Mouse (Mus musculus) myocyte (in vitro differentiated cells): Measurements from ENCODE around the gene Gm5737. TPM values are rescaled to one million over a fixed set of nuclear protein-coding genes. Genes with fewer than 3 reads are reported as not detected.
A peak's percentile ranks its signal among the peaks of the same experiment; 100 is the strongest.

Experiments
- H3K27me3 ChIP-seq: one replicate; pipeline ENCODE4 v1.6.1; 2011; ENCODE audit not compliant: control insufficient read depth, insufficient read depth, insufficient read length
- H3K36me3 ChIP-seq: one replicate; pipeline ENCODE4 v1.6.1; 2011; ENCODE audit not compliant: control insufficient read depth, insufficient read depth
- H3K4me2 ChIP-seq: one replicate; pipeline ENCODE4 v1.6.1; 2011; ENCODE audit warnings: low read depth, control low read depth
- H3K4me3 ChIP-seq: one replicate; pipeline ENCODE4 v1.5.1; 2011; ENCODE audit warnings: mild to moderate bottlenecking, control low read depth, moderate library complexity
- H3K79me2 ChIP-seq: one replicate; pipeline ENCODE4 v1.6.1; 2011; ENCODE audit not compliant: control insufficient read depth, insufficient read depth
- H3ac ChIP-seq: one replicate; pipeline ENCODE4 v1.6.1; 2011; ENCODE audit not compliant: control insufficient read depth, insufficient read length
- CEBPB ChIP-seq: IDR thresholded peaks from 2 replicates; pipeline ENCODE4 v1.6.1; 2011; ENCODE audit warnings: mild to moderate bottlenecking, moderate library complexity; ENCODE audit not compliant: poor library complexity, insufficient read depth, severe bottlenecking
- E2F4 ChIP-seq: IDR thresholded peaks from one replicate; pipeline ENCODE4 v1.6.1; 2011; ENCODE audit warnings: mild to moderate bottlenecking, control low read depth, moderate library complexity; ENCODE audit not compliant: insufficient read depth
- MAX ChIP-seq: IDR thresholded peaks from one replicate; pipeline ENCODE4 v1.6.1; 2011; ENCODE audit warnings: low read depth, mild to moderate bottlenecking, control low read depth
- MYOD1 ChIP-seq, 3 experiments: IDR thresholded peaks; one replicate each; pipeline ENCODE4 v1.6.1; 2011; ENCODE audit warnings: control low read depth in 2 of 3, low read depth in 2 of 3, mild to moderate bottlenecking in 2 of 3, moderate library complexity in 1 of 3; ENCODE audit not compliant: insufficient read length in 2 of 3, control insufficient read depth in 1 of 3
- MYOG ChIP-seq, 3 experiments: IDR thresholded peaks; one replicate each; pipeline ENCODE4 v1.6.1; 2011; ENCODE audit warnings: control low read depth in 2 of 3, low read depth in 2 of 3, mild to moderate bottlenecking in 2 of 3; ENCODE audit not compliant: insufficient read length in 2 of 3, control insufficient read depth in 1 of 3, insufficient read depth in 1 of 3
- POLR2A ChIP-seq: IDR thresholded peaks from one replicate; pipeline ENCODE4 v1.6.1; 2011; ENCODE audit warnings: low read depth, mild to moderate bottlenecking, control low read depth, moderate library complexity; ENCODE audit not compliant: insufficient read length
- POLR2AphosphoS2 ChIP-seq: IDR thresholded peaks from one replicate; pipeline ENCODE4 v1.6.1; 2011; ENCODE audit warnings: low read depth, control low read depth; ENCODE audit not compliant: insufficient read length
- REST ChIP-seq: IDR thresholded peaks from one replicate; pipeline ENCODE4 v1.6.1; 2011; ENCODE audit warnings: mild to moderate bottlenecking, control low read depth, moderate library complexity; ENCODE audit not compliant: insufficient read depth, insufficient read length
- SRF ChIP-seq: IDR thresholded peaks from one replicate; pipeline ENCODE4 v1.6.1; 2011; ENCODE audit warnings: low read depth; ENCODE audit not compliant: control insufficient read depth, insufficient read length
- TCF12 ChIP-seq: IDR thresholded peaks from one replicate; pipeline ENCODE4 v1.6.1; 2011; ENCODE audit warnings: mild to moderate bottlenecking, control low read depth; ENCODE audit not compliant: poor library complexity, insufficient read depth, severe bottlenecking
- TCF3 ChIP-seq: IDR thresholded peaks from one replicate; pipeline ENCODE4 v1.6.1; 2011; ENCODE audit warnings: low read depth, control low read depth; ENCODE audit not compliant: insufficient read length
- USF1 ChIP-seq: IDR thresholded peaks from one replicate; pipeline ENCODE4 v1.6.1; 2011; ENCODE audit warnings: low read depth, mild to moderate bottlenecking, control low read depth, moderate library complexity
- polyA plus RNA-seq: library from polyadenylated mRNA; unstranded; fragments of >200 nt; fragmentation: generic; extraction: Trizol; gene quantifications from one replicate; pipeline ENCODE4 v1.2.1, GENCODE M21; 2012; ENCODE audit warnings: missing spikeins

The Gm5737 gene
- polyA plus RNA-seq, 1 experiment: not detected

DNA sequence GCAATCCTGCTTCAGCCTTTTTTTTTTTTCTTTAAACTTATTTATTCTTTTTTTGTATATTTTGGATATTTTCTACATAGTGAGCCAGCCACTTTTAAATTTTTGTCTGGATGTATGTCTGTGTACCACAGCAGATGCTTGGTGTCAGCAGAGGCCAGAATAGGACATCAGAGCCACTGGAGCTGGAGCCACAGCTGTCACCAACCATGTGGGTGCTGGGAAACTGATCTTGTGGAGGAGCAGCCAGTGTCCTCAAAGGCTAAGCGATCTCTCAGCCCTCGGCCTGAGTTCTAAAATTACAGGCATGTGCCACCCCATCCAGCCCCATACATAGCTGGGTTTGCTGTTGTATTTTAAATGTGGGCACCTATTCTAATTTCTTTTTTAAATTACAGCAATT, 27.6 kb downstream of the Gm5737 start:
- Histone ChIP-seq H3K27me3 (no peaks in the 10 kb centered on the region), H3K4me2 (no peak overlapping the region), H3ac (no peak overlapping the region), H3K36me3 (no peaks in the 10 kb centered on the region), H3K4me3 (no peak overlapping the region), H3K79me2 (no peaks in the 10 kb centered on the region)
- no peak for TF ChIP-seq USF1
- peak; percentile 18 for TF ChIP-seq TCF12
- TF ChIP-seq MYOD1 (IDR thresholded peaks at IDR 0.05; ENCODE audit: control insufficient read depth in 1 of 3, insufficient read length in 2 of 3, low read depth in 2 of 3): peak in 2 of 3 experiments; percentile 65 to 84
- peak; percentile 51 to 90 (median 61) for TF ChIP-seq MYOG (IDR thresholded peaks at IDR 0.05; ENCODE audit: control insufficient read depth in 1 of 3, insufficient read depth in 1 of 3, insufficient read length in 2 of 3, low read depth in 2 of 3)
- TF ChIP-seq REST: no peak

- Histone ChIP-seq H3K79me2 (no peaks in the 10 kb centered on the region), H3K4me2 (peak within 1 kb of the TSS; percentile 90), H3K4me3 (peak within 1 kb of the TSS; percentile 81), H3K27me3 (no peaks in the 10 kb centered on the region), H3K36me3 (peaks cover 3% of the 10 kb centered on the region), H3ac (peak within 1 kb of the TSS; percentile 86)
- TF ChIP-seq POLR2AphosphoS2 (peak; percentile 69), CEBPB (no peak), USF1 (no peak), MYOD1 (IDR thresholded peaks at IDR 0.05; ENCODE audit: control insufficient read depth in 1 of 3, insufficient read length in 2 of 3, low read depth in 2 of 3) (no peak), SRF (peak; percentile 17), POLR2A (peak; percentile 76)
Measured at GRCm38 (mm10) chr7:120842345-120843036, 30.3 kb downstream of the Gm5737 start, which contains the start of gene Eef2k. TSS of gene Eef2k (plus strand) at chr7:120842831.

DNA sequence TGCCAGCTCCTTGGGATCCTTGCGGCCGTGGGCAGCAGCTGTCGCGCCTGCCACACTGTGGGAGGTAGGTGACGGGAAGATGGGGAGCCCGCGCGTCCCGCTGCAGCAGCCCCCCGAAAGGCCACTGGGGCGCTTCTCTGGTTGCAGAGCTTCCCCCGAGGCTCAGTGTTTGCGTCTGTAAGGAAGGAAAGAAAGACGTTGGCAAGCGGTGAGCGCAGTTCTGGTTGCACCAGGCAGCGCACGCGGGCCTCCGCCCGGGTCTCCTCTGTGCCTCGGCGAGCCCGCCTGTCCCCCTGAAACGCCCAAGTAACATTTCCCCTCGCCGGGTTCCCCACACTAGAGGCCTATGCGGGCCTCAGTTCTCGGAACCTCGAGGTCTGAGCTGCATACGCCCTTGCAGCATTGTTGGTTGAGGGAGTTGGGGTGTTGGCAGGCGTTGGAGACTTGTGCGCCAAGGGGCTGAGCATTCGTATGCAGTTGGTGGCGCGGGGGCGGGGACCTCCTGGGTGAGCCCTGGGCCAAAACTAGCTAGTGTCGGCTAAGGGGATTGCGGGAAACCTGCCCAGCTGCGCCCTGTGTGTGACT, 31.0 kb downstream of the Gm5737 start:
- TF ChIP-seq MYOD1 (IDR thresholded peaks at IDR 0.05; ENCODE audit: control insufficient read depth in 1 of 3, insufficient read length in 2 of 3, low read depth in 2 of 3): peak in 2 of 3 experiments; percentile 59 to 83
- TF ChIP-seq E2F4: no peak
- TF ChIP-seq TCF12: no peak
- TF ChIP-seq REST: no peak
- no peak for TF ChIP-seq POLR2AphosphoS2
- TF ChIP-seq USF1: no peak
- no peak for TF ChIP-seq CEBPB
- no peak for TF ChIP-seq TCF3
- TF ChIP-seq MAX: no peak
- TF ChIP-seq MYOG (IDR thresholded peaks at IDR 0.05; ENCODE audit: control insufficient read depth in 1 of 3, insufficient read depth in 1 of 3, insufficient read length in 2 of 3, low read depth in 2 of 3): peak in 2 of 3 experiments; percentile 88 to 92
- TF ChIP-seq POLR2A: peak; percentile 48
- no peak for TF ChIP-seq SRF
- H3K36me3 ChIP-seq: peaks cover 6% of the 10 kb centered on the region

GRCm38 (mm10) chr7:120843852-120844435, 31.8 kb downstream of the Gm5737 start:
- Histone ChIP-seq H3K36me3 (peaks cover 6% of the 10 kb centered on the region), H3K79me2 (no peaks in the 10 kb centered on the region), H3ac (peak overlapping the region; percentile 86), H3K27me3 (no peaks in the 10 kb centered on the region), H3K4me2 (peak overlapping the region; percentile 90), H3K4me3 (peak overlapping the region; percentile 81)
- TF ChIP-seq MYOD1 (IDR thresholded peaks at IDR 0.05; ENCODE audit: control insufficient read depth in 1 of 3, insufficient read length in 2 of 3, low read depth in 2 of 3) (no peak), CEBPB (no peak), MYOG (IDR thresholded peaks at IDR 0.05; ENCODE audit: control insufficient read depth in 1 of 3, insufficient read depth in 1 of 3, insufficient read length in 2 of 3, low read depth in 2 of 3) (no peak), MAX (no peak), POLR2AphosphoS2 (no peak), TCF3 (no peak), REST (no peak), USF1 (no peak), E2F4 (no peak), TCF12 (no peak), SRF (no peak), POLR2A (no peak)

More for the DNA sequence above, 31.0 kb downstream of the Gm5737 start:
- Histone ChIP-seq H3ac (peak overlapping the region; percentile 86), H3K4me3 (peak overlapping the region; percentile 81), H3K27me3 (no peaks in the 10 kb centered on the region), H3K4me2 (peak overlapping the region; percentile 90), H3K79me2 (no peaks in the 10 kb centered on the region)
